Mouse (Mus musculus): ENCODE data around the gene Hspbap1. TPM values are rescaled to one million over a fixed set of nuclear protein-coding genes. Genes with fewer than 3 reads are reported as not detected.

Gene Hspbap1
- total RNA-seq, 1 experiment from 2014 or later, result 17.3 TPM

- ATAC-seq (ENCODE audit: extremely low read depth, insufficient number of reproducible peaks, low FRiP score, poor library complexity, severe bottlenecking), result peak; percentile 55; the same call in 1 of the 2 replicates
These were observed 14.1 kb downstream of the Hspbap1 start for GRCm38 (mm10) chr16:35784134-35784725.

GRCm38 (mm10) chr16:35787163-35787562, 17.0 kb downstream of the Hspbap1 start:
- ATAC-seq (ENCODE audit: extremely low read depth, insufficient number of reproducible peaks, low FRiP score, poor library complexity, severe bottlenecking), result no peak

- ATAC-seq (ENCODE audit: extremely low read depth, insufficient number of reproducible peaks, low FRiP score, poor library complexity, severe bottlenecking), result no peak
These were observed 17.5 kb downstream of the Hspbap1 start for GRCm38 (mm10) chr16:35787568-35788189.

GRCm38 (mm10) chr16:35788330-35788729, 18.2 kb downstream of the Hspbap1 start:
- ATAC-seq (ENCODE audit: extremely low read depth, insufficient number of reproducible peaks, low FRiP score, poor library complexity, severe bottlenecking), result no peak

- no peak for ATAC-seq (ENCODE audit: extremely low read depth, insufficient number of reproducible peaks, low FRiP score, poor library complexity, severe bottlenecking)
These were observed 21.9 kb downstream of the Hspbap1 start for GRCm38 (mm10) chr16:35791962-35792521.

- ATAC-seq (ENCODE audit: extremely low read depth, insufficient number of reproducible peaks, low FRiP score, poor library complexity, severe bottlenecking), result no peak
These were observed 32.0 kb downstream of the Hspbap1 start for GRCm38 (mm10) chr16:35802163-35802562.

- no peak for ATAC-seq (ENCODE audit: extremely low read depth, insufficient number of reproducible peaks, low FRiP score, poor library complexity, severe bottlenecking)
These were observed 33.5 kb downstream of the Hspbap1 start for GRCm38 (mm10) chr16:35803723-35804122.

- ATAC-seq (ENCODE audit: extremely low read depth, insufficient number of reproducible peaks, low FRiP score, poor library complexity, severe bottlenecking), result no peak
These were observed 36.9 kb downstream of the Hspbap1 start for GRCm38 (mm10) chr16:35806973-35807662.

GRCm38 (mm10) chr16:35807663-35807992, 37.5 kb downstream of the Hspbap1 start:
- ATAC-seq (ENCODE audit: extremely low read depth, insufficient number of reproducible peaks, low FRiP score, poor library complexity, severe bottlenecking), result no peak

- ATAC-seq (ENCODE audit: extremely low read depth, insufficient number of reproducible peaks, low FRiP score, poor library complexity, severe bottlenecking), result no peak
These were observed 38.7 kb downstream of the Hspbap1 start for GRCm38 (mm10) chr16:35808838-35809237.

GRCm38 (mm10) chr16:35813119-35813518, 42.9 kb downstream of the Hspbap1 start:
- ATAC-seq (ENCODE audit: extremely low read depth, insufficient number of reproducible peaks, low FRiP score, poor library complexity, severe bottlenecking), result no peak

- peak; percentile 92 for ATAC-seq (ENCODE audit: extremely low read depth, insufficient number of reproducible peaks, low FRiP score, poor library complexity, severe bottlenecking)
These were observed 47.3 kb downstream of the Hspbap1 start for GRCm38 (mm10) chr16:35817255-35818089.

- ATAC-seq (ENCODE audit: extremely low read depth, insufficient number of reproducible peaks, low FRiP score, poor library complexity, severe bottlenecking), result no peak
These were observed 59.8 kb downstream of the Hspbap1 start for GRCm38 (mm10) chr16:35829999-35830398.

- ATAC-seq (ENCODE audit: extremely low read depth, insufficient number of reproducible peaks, low FRiP score, poor library complexity, severe bottlenecking), result no peak
These were observed 62.8 kb downstream of the Hspbap1 start for GRCm38 (mm10) chr16:35832926-35833325.

- no peak for ATAC-seq (ENCODE audit: extremely low read depth, insufficient number of reproducible peaks, low FRiP score, poor library complexity, severe bottlenecking)
These were observed 64.5 kb downstream of the Hspbap1 start for GRCm38 (mm10) chr16:35834653-35835052.

- ATAC-seq (ENCODE audit: extremely low read depth, insufficient number of reproducible peaks, low FRiP score, poor library complexity, severe bottlenecking), result peak; percentile 46; the same call in 1 of the 2 replicates
These were observed 69.5 kb downstream of the Hspbap1 start for GRCm38 (mm10) chr16:35839680-35840079.

GRCm38 (mm10) chr16:35847138-35847537, 77.0 kb downstream of the Hspbap1 start:
- ATAC-seq (ENCODE audit: extremely low read depth, insufficient number of reproducible peaks, low FRiP score, poor library complexity, severe bottlenecking), result no peak

- ATAC-seq (ENCODE audit: extremely low read depth, insufficient number of reproducible peaks, low FRiP score, poor library complexity, severe bottlenecking), result no peak
These were observed 85.7 kb downstream of the Hspbap1 start for GRCm38 (mm10) chr16:35855846-35856245.

- no peak for ATAC-seq (ENCODE audit: extremely low read depth, insufficient number of reproducible peaks, low FRiP score, poor library complexity, severe bottlenecking)
These were observed 86.6 kb downstream of the Hspbap1 start for GRCm38 (mm10) chr16:35856766-35857165.
